Mouse (Mus musculus) right cerebral cortex, postnatal 36 days (tissue): Measurements from ENCODE around the gene Clcnkb.

Experiments used
- DNase-seq, 2 experiments: peaks; one replicate each; pipeline ENCODE4 v3.0.0; 2022; ENCODE audit warnings: low spot score in 2 of 2, mixed read lengths in 1 of 2

Gene Clcnkb

DNA sequence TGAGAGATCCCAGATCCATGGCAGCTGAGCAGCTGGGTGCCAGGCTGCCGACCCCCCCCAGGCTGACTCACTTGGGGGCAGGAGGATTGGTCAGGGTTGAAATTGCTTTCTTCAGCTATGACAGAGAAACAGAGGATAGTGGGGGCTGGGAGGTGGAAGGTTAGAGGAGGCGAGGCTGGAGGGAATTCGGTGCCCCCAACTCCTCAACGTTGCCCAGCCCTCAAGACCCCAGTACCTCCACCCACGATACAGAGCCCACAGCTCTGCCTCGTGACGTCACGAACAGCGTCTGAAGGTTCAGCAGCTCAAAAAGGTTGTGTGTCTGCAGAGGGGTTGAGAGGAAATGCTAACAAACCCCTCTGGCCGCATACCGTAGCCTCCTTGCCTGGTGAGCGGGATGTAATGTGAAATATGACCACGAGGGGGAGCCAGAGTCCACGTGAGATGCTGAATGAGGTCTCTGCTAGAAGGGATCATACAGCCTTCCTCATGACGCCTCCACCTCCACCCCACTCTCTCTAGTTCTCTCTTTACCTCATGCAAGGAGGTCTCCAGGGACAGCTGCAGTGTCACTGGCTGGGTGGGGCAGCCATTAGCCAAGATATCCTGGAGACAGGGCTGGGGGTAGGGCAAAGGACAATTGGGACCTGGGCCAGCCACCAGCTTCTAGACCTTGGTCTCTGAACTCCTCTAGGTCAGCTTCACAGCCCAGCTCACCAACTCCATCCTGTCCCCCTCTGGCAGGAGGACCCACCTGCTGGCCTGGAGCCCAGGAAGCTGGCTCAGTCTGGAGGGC is 11.1 kb downstream of the Clcnkb start:
- peak; percentile 79 to 81 for DNase-seq

DNA sequence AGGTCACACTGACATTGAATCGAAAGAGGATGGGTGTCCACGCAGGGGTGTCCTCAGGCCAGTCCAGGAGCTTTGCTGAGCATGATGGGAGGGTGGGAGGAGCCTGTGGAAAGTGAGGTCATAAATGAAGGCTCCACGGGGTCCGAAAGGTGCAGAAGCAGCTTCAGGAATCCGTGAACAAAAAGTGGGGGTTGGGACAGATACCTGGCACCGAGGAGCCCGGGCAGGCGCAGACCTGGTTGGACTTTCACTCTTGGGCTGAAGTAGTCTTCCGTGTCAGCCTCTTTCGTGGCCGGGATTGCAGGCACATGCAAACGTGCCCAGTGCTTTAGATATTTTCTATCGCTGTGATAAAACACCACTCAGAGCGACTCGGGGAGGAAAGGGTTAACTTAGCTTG is 15.6 kb downstream of the Clcnkb start:
- DNase-seq: no peak

DNA sequence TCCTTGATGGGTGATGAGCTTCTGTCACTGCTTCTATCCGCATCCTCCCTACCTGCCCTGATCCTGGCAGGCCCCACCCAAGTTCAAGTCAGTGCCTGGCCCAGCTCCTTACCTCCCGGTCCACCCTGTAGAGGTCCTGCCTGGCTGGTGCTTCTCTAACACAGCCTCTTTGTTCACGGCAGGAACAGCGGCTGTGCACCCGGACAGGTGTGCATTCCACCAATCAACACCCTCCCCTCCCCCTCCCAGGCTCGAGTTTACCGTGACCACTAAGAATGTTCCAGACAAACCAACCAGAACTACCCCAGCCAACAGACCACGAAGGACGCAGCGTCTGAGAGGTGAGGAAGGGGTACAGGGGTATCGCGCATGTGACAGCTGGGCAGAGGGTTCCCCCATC is 17.3 kb downstream of the Clcnkb start, which contains the start of gene Clcnka:
Clcnka (minus strand) TSS at position 180 of the 400 bp plus-strand sequence.
- no peak for DNase-seq

DNA sequence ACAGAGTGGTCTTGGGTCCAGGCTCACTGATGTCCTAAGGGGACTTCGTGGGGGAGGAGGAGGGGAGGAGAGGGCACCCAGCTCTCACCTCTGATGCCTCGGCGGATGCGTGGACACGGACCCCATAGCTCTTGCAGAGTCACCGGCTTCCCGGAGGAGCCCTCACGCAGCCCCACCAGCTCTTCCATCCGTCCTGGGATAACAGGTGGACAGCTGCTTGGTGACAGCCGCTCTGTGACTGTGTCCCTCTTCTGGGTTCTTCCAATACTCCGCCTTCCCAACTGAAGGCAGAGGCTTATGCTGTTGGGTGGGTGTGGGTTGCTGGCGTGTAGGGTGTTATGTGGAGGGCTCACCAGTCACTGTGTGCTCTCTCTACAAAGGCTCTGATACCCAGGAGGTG is 18.0 kb downstream of the Clcnkb start:
- no peak for DNase-seq

DNA sequence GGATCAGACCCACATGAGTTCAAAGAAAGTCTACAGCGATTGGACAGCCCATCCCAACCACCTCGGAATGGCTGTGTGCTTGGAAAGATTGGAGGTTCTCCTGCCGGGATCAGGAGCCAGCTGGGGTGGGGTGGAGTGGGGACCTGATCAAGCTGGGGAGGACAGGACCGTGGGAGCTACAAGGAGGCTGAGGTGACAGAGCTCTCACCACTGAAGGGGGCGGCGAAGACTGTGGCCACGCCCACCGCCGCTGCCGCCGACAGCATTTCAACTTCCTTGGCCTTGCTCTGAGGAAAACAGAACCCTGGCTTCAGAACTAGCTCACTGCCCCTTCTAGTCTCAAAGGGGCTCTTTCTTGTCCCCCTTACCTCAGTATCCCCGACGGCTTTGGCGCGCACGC is 21.1 kb downstream of the Clcnkb start:
- DNase-seq: no peak

DNA sequence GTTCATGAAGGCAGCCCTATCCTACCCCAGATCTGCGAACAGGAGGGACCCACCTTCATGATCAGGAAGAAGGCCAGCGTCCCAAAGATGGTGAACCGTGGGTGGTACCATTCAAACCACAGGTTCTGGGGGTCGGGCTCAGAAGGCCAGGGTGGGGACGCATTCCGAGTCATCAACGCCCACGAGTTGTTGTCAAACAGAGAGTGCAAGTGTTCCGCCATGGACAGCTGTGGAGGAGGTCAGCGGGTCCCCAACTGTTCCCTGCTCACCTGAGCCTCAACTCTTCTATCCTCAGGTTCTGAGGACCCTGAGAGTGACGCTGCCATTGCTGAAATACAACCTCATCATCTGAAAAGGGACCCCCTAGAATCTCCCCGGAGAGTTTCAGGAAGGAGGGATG is 24.5 kb downstream of the Clcnkb start:
- DNase-seq: no peak

DNA sequence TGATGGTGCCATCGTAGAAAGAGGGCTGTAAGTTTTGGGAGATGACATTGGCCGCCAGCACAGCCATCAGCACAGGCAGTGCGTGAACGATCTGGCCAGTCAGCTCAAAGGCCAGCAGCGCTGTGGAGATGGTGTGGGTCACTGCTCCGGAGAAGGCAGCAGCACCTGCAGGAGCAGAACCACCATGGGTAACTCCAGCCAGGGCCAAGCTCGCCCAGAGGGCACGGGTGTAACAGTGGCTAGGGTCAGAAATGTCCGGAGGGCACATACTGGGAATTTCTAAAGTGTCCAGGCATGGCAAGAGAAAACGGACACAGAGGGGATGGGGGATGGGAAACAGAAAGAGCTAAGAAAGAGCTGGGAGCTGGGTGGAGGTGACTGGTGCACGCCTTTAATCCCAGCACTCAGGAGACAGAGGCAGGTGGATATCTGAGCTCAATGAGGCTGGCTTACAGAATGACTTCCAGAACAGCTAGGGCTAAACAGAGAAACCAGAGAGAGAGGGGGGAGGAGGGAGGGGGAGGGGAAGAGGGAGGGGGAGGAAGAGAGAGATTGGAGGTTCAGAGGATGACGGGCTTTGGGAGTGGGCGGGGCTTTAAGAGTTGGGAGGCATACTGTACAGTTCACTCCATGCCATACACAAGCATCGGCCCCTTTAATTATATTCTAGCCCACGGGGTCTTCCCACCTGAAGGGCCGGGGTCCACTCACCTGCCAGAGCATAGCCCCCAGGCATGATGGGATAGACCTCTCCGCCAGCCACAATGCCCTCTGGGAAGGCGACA is 26.3 kb downstream of the Clcnkb start:
- DNase-seq: no peak

DNA sequence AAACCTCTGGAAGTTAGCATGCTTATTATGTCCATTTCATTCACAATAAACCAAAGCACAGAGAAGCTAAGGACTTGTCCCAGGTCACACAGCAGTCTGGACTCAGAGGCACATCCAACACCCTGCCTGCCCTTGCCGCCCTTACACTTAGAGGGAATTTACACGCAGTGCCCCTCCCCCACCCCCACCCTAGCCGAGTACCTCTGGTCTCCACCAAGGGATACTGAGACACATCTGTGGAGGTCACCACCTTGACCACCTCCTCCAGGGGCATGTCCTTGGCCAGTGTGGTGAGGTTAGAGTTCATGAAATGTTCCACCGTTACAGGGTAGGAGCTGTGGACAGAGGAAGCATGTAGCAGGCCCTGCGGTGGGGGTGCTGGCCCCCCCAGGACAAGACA is 27.9 kb downstream of the Clcnkb start:
- DNase-seq: no peak

DNA sequence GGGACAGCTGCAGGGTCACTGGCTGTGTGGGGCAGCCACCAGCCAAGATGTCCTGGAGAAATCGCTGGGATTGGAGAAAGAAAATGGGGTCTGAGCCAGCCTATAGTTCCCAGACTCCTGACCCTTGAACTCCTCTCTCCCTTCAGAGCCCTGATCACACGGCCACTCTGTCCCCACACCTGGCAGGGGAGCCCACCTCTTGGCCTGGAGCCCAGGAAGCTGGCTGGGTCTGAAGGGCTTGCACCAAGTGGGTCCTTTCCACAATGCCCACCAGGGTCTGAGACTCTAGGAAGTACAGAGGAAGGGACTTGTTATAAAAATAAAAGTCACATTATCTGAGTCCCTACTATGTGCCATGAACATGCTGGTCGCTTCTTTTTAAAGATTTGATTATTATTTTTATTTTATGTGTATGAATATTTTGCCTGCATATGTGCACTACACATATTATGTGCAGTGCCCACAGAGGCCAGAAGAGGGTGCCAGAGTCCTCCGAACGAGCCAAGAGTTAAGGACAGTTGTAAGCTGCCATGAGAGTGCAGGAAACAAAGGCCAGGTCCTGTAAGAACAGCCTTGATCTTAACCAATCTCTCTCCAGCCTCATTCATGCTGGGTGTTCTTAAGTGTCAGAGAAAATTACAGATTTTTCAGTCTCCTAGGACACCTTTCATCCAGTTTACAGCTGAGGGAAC is 28.6 kb downstream of the Clcnkb start:
- DNase-seq: peak; percentile 46 to 63

DNA sequence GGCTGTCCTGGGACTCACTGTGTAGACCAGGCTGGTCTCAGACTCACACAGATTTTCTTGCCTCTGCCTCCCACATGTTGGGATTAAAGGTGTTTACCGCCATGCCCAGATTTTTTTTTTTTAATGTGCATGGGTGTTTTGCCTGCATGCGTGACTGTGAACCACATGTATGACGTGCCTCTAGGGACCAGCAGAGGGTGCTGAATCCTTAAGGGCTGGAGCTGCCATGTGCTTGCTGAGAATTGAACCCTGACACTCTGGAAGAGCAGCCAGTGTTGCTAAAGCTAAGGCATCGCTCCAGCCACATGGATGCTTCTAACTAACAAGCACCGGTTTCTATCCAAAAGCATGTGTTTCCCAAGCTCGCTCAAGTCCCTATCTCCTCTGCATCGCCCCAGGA is 29.7 kb downstream of the Clcnkb start:
- DNase-seq: no peak

DNA sequence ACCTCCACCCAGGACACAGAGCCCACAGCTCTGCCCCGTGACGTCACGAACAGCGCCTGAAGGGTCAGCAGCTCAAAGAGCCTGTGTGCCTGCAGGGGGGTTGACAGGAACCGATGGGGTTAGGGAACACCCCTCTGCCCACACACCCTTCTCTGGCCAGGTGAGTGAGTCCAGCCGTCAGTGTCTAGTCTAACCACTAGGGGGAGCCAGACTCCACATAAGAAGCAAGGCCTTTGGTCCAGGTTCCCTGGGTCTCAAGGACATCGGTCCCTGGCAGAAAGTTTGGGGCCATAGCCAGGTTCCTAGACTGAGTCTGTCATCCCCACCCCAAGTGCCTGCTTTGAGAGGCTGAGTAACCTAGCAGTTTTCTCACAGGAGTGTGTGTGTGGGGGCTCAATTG is 30.5 kb downstream of the Clcnkb start:
- DNase-seq: no peak

DNA sequence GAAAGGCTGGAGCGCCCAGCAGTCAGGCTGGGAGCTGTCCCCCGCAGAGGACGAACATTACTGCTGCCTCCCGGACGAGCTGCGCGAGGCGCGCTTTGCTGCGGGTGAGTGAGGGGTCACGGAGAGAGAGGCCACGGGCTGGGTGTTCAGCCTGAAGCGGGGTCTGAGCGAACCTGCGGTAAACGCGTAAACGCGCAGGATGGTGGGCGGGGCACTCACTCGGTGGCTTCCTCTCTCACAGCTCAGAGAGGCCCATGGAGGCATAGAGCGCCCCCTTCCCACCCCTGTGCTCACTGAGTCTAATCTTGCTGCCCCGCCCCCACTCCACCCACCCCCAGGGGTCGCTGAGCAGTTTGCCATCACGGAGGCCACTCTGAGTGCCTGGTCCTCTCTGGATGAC is 33.4 kb downstream of the Clcnkb start:
- no peak for DNase-seq

DNA sequence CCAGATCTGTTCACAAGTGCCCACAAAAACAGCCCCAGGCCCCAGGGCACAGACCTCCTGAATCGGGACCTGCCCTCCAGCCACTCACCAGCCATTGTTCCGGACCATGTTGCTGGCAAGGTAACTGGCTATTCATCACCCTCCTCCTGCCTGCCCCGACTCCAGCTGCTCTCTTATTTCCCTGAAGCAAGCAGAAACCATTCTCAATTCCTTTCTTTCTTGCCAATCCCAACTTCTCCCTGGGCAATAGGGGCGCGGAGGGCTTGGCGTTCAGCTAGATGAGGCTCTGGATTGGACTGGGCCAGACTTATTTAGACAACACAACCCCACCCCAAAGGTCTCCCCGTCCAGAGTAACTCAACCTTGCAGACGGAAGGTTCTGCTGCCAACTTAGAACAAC is 36.1 kb downstream of the Clcnkb start:
- no peak for DNase-seq

DNA sequence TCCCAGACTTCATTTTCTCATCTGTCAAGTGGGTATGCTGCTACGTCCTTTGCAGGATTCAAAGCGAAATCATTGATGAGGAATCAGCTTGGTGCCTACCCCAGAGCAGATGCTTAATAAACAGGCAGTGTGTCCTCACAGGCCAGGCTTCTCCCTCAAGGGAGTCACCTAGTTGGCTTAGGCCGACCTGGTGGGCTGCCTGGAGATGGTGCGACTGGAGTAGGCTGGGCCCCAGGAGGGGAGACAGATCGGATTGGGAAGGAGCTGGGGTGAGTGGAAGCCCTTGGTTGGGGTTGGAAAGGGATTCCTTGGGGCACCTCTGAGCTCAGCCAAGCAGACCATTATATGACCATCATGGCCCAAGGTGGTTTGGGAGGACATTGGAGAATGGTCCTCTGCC is 43.4 kb downstream of the Clcnkb start:
- DNase-seq: no peak

DNA sequence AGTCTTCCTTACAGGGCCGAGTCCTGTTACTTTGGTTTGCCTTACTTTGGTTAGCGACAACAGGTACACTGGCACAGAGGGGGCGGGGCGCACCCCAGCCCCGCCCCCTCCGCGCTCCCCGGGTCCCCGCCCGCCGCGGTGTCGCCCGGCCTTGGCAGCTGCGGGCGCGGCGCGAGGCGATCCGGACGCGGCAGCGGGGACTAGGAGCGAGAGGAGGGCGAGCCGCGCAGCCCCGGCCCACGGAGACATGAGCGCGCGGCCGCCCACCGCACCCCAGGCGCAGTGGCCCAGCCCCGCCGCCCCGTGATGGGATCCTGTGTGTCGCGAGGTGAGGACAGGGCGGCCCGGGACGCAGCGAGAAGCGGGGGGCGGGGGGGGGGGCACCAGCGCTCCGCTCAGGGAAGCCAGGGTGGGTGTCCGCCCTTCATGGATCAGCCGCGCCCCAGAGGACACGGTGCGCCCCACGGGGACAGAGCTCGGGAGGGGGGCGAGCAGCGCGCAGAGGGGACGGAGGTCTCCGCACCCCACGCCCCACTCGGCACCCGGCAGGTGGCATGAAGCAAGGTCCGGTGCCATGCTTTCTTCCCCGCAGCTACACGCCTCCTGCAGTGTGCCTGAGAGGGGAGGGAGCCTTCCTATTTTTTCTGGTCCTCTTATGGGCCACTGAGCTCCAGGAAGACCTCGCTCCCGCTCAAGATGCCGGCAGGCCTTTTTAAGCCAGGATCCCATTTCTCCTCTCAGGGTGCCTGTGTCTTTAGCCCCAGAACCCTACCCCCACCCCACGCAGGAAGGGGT is 47.6 kb downstream of the Clcnkb start, which contains the start of gene Fam131c:
Fam131c (plus strand) TSS at position 224 of the 795 bp plus-strand sequence.
- no peak for DNase-seq

DNA sequence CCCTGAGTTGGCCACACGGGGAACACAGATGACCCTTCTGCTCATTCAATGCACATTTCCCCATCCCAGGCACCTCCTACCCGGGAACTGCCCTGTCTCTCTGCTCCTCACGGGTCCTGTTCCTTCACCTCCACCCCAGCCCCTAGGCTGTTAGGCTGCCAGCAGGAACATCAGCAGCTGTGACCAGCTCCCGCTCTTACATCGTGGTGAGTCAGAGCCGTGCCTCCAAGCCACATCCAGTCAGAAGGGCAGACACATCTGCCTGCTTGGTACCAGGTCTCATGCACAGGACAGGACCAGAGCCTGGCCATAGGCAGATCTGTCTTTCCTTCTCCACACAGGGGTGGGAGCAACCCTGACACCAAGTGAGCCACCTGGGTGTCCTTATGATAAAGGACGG is 49.9 kb downstream of the Clcnkb start:
- DNase-seq: no peak

DNA sequence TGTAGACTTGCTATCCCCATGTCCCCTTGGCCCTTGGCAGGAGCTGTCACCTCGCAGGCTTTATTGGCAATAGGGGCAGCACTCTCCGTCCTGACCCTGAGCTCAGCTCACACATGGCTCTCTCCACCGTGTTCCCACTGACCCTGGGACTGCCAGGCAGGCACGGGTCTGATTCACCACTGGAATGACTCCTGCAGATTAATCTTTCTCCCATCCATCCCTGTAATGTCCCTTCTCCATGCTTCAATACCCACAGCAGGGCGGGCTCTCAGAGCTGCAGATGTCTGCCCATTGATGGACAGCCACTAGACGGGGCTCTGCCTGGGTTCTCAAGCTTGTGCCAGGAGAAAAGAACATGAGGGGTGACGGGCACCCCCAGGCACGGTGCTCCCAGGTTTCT is 50.7 kb downstream of the Clcnkb start:
- no peak for DNase-seq

DNA sequence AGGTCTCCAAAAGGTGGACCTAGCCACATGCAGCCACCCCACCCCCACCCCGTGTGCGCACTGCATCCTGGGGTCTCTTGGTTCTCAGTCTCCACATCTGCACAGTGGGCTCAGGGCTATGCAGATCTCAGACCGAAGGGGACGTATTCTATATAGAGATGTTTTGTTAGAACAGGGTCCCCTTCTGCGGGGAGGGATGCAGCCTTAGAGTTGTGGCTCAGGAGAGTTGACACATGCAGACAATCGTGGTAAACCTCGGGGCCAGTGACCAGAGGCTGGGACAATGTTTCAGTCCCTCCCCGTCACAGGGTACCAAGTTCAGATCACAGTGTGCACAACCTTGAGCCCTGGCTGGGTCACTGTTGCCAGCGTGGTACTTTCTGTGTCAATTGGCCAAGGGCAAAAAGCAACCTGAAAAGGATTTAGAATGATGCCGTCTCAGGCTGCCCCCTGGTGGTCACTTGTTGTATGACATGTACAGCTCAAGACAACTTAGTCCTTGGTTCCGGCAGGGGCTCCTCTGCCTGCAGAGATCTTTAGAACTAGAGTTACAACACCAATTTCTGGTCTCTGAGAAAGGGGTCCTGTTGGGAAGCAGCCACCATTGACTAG is 52.8 kb downstream of the Clcnkb start:
- DNase-seq: peak; percentile 40 to 46

DNA sequence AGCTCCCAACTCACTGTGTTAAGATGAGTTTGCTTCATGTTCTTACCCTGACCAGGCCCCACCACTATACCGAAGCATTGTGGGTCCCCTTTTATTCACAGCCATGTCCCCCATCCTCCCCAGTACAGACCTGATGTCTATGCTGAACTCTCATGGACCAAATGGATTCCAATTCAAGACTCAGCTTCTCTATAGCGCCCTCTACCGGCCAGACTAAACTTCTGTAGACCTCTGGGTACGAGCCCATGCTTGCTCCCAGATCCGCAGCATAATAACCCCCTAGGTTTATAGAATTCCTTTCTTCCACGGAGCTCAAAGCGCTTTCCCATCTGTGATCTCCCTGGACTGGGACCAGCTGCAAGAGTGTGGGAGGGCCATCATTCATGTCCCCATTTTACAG is 55.0 kb downstream of the Clcnkb start:
- no peak for DNase-seq

DNA sequence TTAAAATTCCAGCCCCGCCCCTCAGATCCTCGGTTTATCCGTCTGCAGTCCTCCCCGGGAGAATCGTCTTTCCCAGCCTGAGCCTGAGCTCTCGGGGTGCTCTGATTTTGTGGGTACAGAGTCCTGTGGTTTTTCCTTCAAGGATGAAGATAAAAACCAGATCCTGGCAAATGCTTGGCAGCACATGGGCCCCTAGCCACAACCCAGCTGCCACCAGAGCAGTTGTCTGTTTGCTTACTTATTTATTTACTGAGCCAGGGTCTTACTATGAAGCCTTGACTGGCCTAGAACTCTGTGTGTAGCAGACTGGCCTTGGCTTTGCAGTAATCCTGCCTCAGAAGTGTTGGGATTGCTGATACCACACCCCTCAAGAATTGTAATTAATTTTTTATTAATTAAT is 56.6 kb downstream of the Clcnkb start:
- DNase-seq: no peak

DNA sequence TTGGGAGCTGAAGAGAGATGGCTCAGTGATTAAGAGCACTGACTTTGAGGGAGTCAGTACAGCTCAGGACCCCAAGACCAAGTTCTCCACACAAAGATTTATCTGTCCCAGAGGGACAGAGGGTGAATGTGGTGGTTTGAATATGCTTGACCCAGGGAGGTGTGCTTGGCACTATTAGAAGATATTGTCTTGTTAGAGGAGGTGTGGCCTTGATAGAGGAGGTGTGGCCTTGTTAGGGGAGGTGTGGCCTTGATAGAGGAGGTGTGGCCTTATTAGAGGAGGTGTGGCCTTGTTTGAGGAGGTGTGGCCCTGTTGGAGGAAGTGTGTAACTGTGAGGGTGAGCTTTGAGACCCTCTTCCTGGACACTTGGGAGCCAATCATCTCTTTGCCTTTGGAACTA is 58.0 kb downstream of the Clcnkb start:
- no peak for DNase-seq
